Mouse (Mus musculus): ENCODE measurements around the gene Mical1. TPM values are rescaled to one million over a fixed set of nuclear protein-coding genes. Genes with fewer than 3 reads are reported as not detected.

The Mical1 gene
- polyA plus RNA-seq (2015; fragmentation: Nextera tagmentation; extraction: Ambion mirVana): 15.1 and 22.2 TPM in 2 replicates

GRCm38 (mm10) chr10:41476171-41477017 lies at the start of gene Mical1:
Mical1 (plus strand) TSS chr10:41476314.

GRCm38 (mm10) chr10:41450137-41450670 lies 25.9 kb upstream of the Mical1 start, which contains the start of gene Zbtb24:
Zbtb24 (plus strand) TSS chr10:41450383.

GRCm38 (mm10) chr10:41489708-41490517 lies 13.8 kb downstream of the Mical1 start, which contains the start of the genes Smpd2 and Ppil6:
Smpd2 (minus strand) TSS chr10:41490369.
Ppil6 (plus strand) TSS chr10:41490439.

GRCm38 (mm10) chr10:41518981-41519618 lies 43.0 kb downstream of the Mical1 start, which contains the start of gene Cd164:
Cd164 (plus strand) TSS chr10:41519414.

Other genes with a start within 250 kb of the Mical1 start
- 15.9 TPM in 2 replicates for gene Fig4, start 173.1 kb upstream of the Mical1 start, polyA plus RNA-seq (2015; fragmentation: Nextera tagmentation; extraction: Ambion mirVana)
- gene Ak9, start 172.3 kb upstream of the Mical1 start, polyA plus RNA-seq (2015; fragmentation: Nextera tagmentation; extraction: Ambion mirVana): not detected in 2 replicates
- 17.3 and 18.6 TPM in 2 replicates for gene Zbtb24, start 25.9 kb upstream of the Mical1 start, polyA plus RNA-seq (2015; fragmentation: Nextera tagmentation; extraction: Ambion mirVana)
- gene Smpd2, start 14.1 kb downstream of the Mical1 start, polyA plus RNA-seq (2015; fragmentation: Nextera tagmentation; extraction: Ambion mirVana): 33.7 and 48.9 TPM in 2 replicates
- 1.4 and 2.3 TPM in 2 replicates for gene Ppil6, start 14.1 kb downstream of the Mical1 start, polyA plus RNA-seq (2015; fragmentation: Nextera tagmentation; extraction: Ambion mirVana)
- 100 and 151 TPM in 2 replicates for gene Cd164, start 43.1 kb downstream of the Mical1 start, polyA plus RNA-seq (2015; fragmentation: Nextera tagmentation; extraction: Ambion mirVana)
- 0.14 and 0.27 TPM in 2 replicates for gene Ccdc162, start 240.3 kb downstream of the Mical1 start, polyA plus RNA-seq (2015; fragmentation: Nextera tagmentation; extraction: Ambion mirVana)

All from adrenal gland, postnatal 0 days (tissue).